Mouse (Mus musculus): Measurements from ENCODE around the gene Agpat2. TPM values are rescaled to one million over a fixed set of nuclear protein-coding genes. Genes with fewer than 3 reads are reported as not detected.

Agpat2 gene
- polyA plus RNA-seq, 1 experiment from 2014 or later = 41.4 TPM

DNA sequence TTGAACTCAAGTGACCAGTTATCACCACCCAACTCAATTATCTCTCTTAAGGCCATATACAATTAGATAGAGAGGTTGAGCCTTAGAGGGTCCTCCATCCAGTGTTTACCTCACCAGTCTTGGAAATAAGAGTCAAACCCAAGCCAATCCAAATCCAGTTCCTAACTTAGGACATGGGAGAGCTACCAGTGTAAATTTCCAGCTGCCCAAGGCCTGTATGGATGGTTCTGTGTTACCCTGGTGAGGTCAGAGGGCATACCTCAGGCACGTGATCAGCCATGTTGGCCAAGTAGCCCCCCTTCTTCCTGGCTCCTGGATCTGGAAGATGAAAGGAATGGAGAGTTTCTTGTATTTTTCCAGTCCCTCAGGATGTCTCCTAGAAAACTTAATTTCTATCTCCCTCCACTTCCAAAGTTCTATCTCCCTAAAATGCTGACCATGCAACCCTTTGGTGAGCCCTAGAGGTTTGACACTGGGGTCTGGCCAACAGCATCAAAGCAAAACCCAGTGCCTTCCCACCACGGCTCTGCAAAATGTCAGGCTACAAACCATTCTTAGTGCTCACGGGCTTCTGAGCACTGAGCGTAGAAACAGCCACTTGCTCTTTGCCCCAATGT, 33.2 kb upstream of the Agpat2 start:
- H3K9ac ChIP-seq (ENCODE audit: low read depth, low read length) = no peak overlapping the region
- WGBS = 75% methylated on average over 4 of the region's 4 CpGs
- H3K27me3 ChIP-seq (ENCODE audit: control insufficient read depth, insufficient read depth, low read length) = no peaks in the 10 kb centered on the region
- no peak for ATAC-seq (ENCODE audit: low FRiP score, low TSS enrichment)
- no peak overlapping the region for H3K27ac ChIP-seq (ENCODE audit: low read depth, low read length)
- H3K9me3 ChIP-seq (ENCODE audit: control insufficient read depth, low read length) = no peaks in the 10 kb centered on the region
- peaks cover 16% of the 10 kb centered on the region for H3K4me1 ChIP-seq (ENCODE audit: control insufficient read depth, insufficient read depth, low read length)
- no peak overlapping the region for H3K4me3 ChIP-seq (ENCODE audit: low read length)
- H3K4me2 ChIP-seq (replicated peaks; ENCODE audit: low read depth, low read length) = peak overlapping the region; percentile 77; the same call in 1 of the 2 replicates
- H3K36me3 ChIP-seq (ENCODE audit: control insufficient read depth, insufficient read depth, low read length) = peaks cover 50% of the 10 kb centered on the region

- no peaks in the 10 kb centered on the region for H3K9me3 ChIP-seq (ENCODE audit: control insufficient read depth, low read length)
- no peak overlapping the region for H3K27ac ChIP-seq (ENCODE audit: low read depth, low read length)
- 61% methylated on average over 2 of the region's 2 CpGs for WGBS
- no peaks in the 10 kb centered on the region for H3K27me3 ChIP-seq (ENCODE audit: control insufficient read depth, insufficient read depth, low read length)
- H3K4me3 ChIP-seq (ENCODE audit: low read length) = no peak overlapping the region
- no peak overlapping the region for H3K4me2 ChIP-seq (replicated peaks; ENCODE audit: low read depth, low read length)
- peaks cover 50% of the 10 kb centered on the region for H3K36me3 ChIP-seq (ENCODE audit: control insufficient read depth, insufficient read depth, low read length)
- peaks cover 16% of the 10 kb centered on the region for H3K4me1 ChIP-seq (ENCODE audit: control insufficient read depth, insufficient read depth, low read length)
- ATAC-seq (ENCODE audit: low FRiP score, low TSS enrichment) = no peak
- no peak overlapping the region for H3K9ac ChIP-seq (ENCODE audit: low read depth, low read length)
Measured at GRCm38 (mm10) chr2:26636325-26636635, 32.1 kb upstream of the Agpat2 start.

DNA sequence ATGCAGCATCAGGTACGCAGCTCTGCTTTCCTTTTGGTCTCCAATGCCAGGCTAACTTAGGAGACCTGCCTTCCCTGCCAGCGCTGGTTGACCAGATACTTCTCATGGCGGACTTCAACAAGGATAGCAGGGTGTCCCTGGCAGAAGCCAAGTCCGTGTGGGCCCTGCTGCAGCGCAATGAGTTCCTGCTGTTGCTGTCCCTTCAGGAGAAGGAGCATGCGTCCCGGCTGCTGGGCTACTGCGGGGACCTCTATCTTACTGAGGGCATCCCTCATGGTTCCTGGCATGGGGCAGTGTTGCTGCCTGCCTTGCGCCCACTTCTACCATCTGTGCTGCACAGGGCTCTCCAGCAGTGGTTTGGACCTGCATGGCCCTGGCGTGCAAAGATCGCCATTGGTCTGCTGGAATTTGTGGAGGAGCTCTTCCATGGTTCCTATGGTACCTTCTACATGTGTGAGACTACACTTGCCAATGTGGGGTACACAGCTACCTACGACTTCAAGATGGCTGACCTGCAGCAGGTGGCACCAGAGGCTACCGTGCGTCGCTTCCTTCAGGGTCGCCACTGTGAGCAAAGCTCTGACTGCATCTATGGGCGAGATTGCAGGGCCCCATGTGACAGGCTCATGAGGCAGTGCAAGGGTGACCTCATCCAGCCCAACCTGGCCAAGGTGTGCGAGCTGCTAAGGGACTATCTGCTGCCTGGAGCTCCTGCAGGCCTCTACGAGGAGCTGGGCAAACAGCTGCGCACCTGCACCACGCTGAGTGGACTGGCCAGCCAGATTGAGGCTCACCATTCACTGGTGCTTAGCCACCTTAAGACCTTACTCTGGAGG, 31.5 kb upstream of the Agpat2 start:
- no peaks in the 10 kb centered on the region for H3K27me3 ChIP-seq (ENCODE audit: control insufficient read depth, insufficient read depth, low read length)
- H3K9ac ChIP-seq (ENCODE audit: low read depth, low read length) = no peak overlapping the region
- H3K4me3 ChIP-seq (ENCODE audit: low read length) = no peak overlapping the region
- H3K4me2 ChIP-seq (replicated peaks; ENCODE audit: low read depth, low read length) = no peak overlapping the region
- peaks cover 50% of the 10 kb centered on the region for H3K36me3 ChIP-seq (ENCODE audit: control insufficient read depth, insufficient read depth, low read length)
- H3K4me1 ChIP-seq (ENCODE audit: control insufficient read depth, insufficient read depth, low read length) = peaks cover 19% of the 10 kb centered on the region
- 75% methylated on average over 21 of the region's 21 CpGs for WGBS
- no peaks in the 10 kb centered on the region for H3K9me3 ChIP-seq (ENCODE audit: control insufficient read depth, low read length)
- H3K27ac ChIP-seq (ENCODE audit: low read depth, low read length) = no peak overlapping the region
- ATAC-seq (ENCODE audit: low FRiP score, low TSS enrichment) = no peak

DNA sequence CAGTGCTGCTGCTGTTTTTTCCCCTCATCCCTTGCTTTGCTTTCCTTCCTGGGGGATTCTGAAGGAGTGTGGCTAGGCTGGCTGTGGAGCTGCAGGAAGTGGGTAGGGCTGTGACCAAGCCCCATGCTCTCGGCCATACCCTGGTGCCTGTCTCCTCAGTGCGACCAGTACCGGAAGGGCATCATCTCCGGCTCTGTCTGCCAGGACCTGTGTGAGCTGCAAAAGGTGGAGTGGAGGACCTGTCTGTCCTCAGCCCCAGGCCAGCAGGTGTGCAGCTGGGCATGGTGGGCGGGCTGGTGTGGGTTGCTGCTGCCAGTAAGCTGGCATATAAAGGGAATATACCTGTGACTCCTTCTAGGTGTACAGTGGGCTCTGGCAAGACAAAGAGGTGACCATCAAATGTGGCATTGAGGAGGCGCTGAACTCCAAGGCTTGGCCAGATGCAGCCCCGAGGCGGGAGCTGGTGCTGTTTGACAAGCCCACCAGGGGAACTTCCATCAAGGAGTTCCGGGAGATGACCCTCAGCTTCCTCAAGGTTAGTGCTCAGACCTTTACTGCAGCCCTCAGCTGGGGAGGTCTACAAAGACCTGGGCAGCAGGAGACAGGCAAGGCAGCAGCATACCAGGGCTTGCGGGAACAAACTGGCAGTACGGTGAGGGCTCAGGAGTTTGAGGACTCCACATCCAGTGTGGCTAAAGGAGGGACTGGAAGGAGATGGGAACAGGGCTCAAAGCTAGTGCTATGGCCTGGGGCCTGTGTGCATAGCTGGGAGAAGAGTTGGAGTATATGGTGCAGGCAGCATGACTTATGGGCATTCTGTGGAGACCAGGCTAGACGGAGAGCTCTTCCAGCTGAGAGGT, 30.6 kb upstream of the Agpat2 start:
- H3K4me3 ChIP-seq (ENCODE audit: low read length) = no peak overlapping the region

GRCm38 (mm10) chr2:26633953-26634530, 29.8 kb upstream of the Agpat2 start:
- H3K36me3 ChIP-seq (ENCODE audit: control insufficient read depth, insufficient read depth, low read length) = peaks cover 50% of the 10 kb centered on the region
- WGBS = 69% methylated on average over 4 of the region's 4 CpGs
- H3K27ac ChIP-seq (ENCODE audit: low read depth, low read length) = no peak overlapping the region
- no peaks in the 10 kb centered on the region for H3K27me3 ChIP-seq (ENCODE audit: control insufficient read depth, insufficient read depth, low read length)
- no peak overlapping the region for H3K4me3 ChIP-seq (ENCODE audit: low read length)
- H3K9me3 ChIP-seq (ENCODE audit: control insufficient read depth, low read length) = no peaks in the 10 kb centered on the region
- H3K9ac ChIP-seq (ENCODE audit: low read depth, low read length) = no peak overlapping the region
- no peak overlapping the region for H3K4me2 ChIP-seq (replicated peaks; ENCODE audit: low read depth, low read length)
- ATAC-seq (ENCODE audit: low FRiP score, low TSS enrichment) = no peak
- peaks cover 29% of the 10 kb centered on the region for H3K4me1 ChIP-seq (ENCODE audit: control insufficient read depth, insufficient read depth, low read length)

More for the DNA sequence above, 30.6 kb upstream of the Agpat2 start:
- H3K4me1 ChIP-seq (ENCODE audit: control insufficient read depth, insufficient read depth, low read length) = peaks cover 24% of the 10 kb centered on the region
- H3K4me2 ChIP-seq (replicated peaks; ENCODE audit: low read depth, low read length) = no peak overlapping the region
- 0 out of 2 replicates have a peak overlapping the region, but pooled peaks have one; percentile 3 for H3K27ac ChIP-seq (ENCODE audit: low read depth, low read length)
- ATAC-seq (ENCODE audit: low FRiP score, low TSS enrichment) = 0 out of 2 replicates have a peak, but pooled peaks have one; percentile 8
- peaks cover 50% of the 10 kb centered on the region for H3K36me3 ChIP-seq (ENCODE audit: control insufficient read depth, insufficient read depth, low read length)
- no peaks in the 10 kb centered on the region for H3K9me3 ChIP-seq (ENCODE audit: control insufficient read depth, low read length)
- 70% methylated on average over 12 of the region's 12 CpGs for whole genome bisulfite sequencing
- no peak overlapping the region for H3K9ac ChIP-seq (ENCODE audit: low read depth, low read length)
- H3K27me3 ChIP-seq (ENCODE audit: control insufficient read depth, insufficient read depth, low read length) = no peaks in the 10 kb centered on the region

GRCm38 (mm10) chr2:26632541-26633395, 28.6 kb upstream of the Agpat2 start:
- Histone ChIP-seq H3K27ac (ENCODE audit: low read depth, low read length) (no peak overlapping the region), H3K4me1 (ENCODE audit: control insufficient read depth, insufficient read depth, low read length) (peaks cover 24% of the 10 kb centered on the region), H3K9ac (ENCODE audit: low read depth, low read length) (no peak overlapping the region), H3K27me3 (ENCODE audit: control insufficient read depth, insufficient read depth, low read length) (no peaks in the 10 kb centered on the region), H3K4me3 (ENCODE audit: low read length) (no peak overlapping the region), H3K36me3 (ENCODE audit: control insufficient read depth, insufficient read depth, low read length) (peaks cover 41% of the 10 kb centered on the region), H3K4me2 (replicated peaks; ENCODE audit: low read depth, low read length) (no peak overlapping the region), H3K9me3 (ENCODE audit: control insufficient read depth, low read length) (no peaks in the 10 kb centered on the region)
- WGBS = 70% methylated on average over 16 of the region's 16 CpGs
- no peak for ATAC-seq (ENCODE audit: low FRiP score, low TSS enrichment)

- peak overlapping the region; percentile 48 for H3K4me3 ChIP-seq (ENCODE audit: low read length)
- ATAC-seq (ENCODE audit: low FRiP score, low TSS enrichment) = peak; percentile 36
- 20% methylated on average over 5 of the region's 5 CpGs for WGBS
- peak overlapping the region; percentile 97 for H3K4me2 ChIP-seq (replicated peaks; ENCODE audit: low read depth, low read length)
- H3K27ac ChIP-seq (ENCODE audit: low read depth, low read length) = peak overlapping the region; percentile 1; the same call in 1 of the 2 replicates
- H3K9me3 ChIP-seq (ENCODE audit: control insufficient read depth, low read length) = no peaks in the 10 kb centered on the region
- peak overlapping the region; percentile 87 for H3K9ac ChIP-seq (ENCODE audit: low read depth, low read length)
- peaks cover 23% of the 10 kb centered on the region for H3K4me1 ChIP-seq (ENCODE audit: control insufficient read depth, insufficient read depth, low read length)
- H3K36me3 ChIP-seq (ENCODE audit: control insufficient read depth, insufficient read depth, low read length) = peaks cover 3% of the 10 kb centered on the region; the same call in 1 of the 2 replicates
- no peaks in the 10 kb centered on the region for H3K27me3 ChIP-seq (ENCODE audit: control insufficient read depth, insufficient read depth, low read length)
Measured at GRCm38 (mm10) chr2:26628792-26629437, 24.7 kb upstream of the Agpat2 start.

All from kidney, embryonic 14.5 days (tissue).